Mouse (Mus musculus) kidney, adult 2 months (tissue): ENCODE measurements at regions not wholly inside any gene's neighbourhood (a gene's known extent, or its start where the extent isn't known, plus 50 kb on each side); places are given as distances from the start of the nearest gene placed in this dataset.

Experiments used
- CTCF ChIP-seq: fragments of 200-500 bp; conservative IDR thresholded peaks from 2 replicates; pipeline ENCODE4 v1.5.1; 2011; ENCODE audit warnings: low read depth, mild to moderate bottlenecking, control low read depth, low read length, moderate library complexity, mixed read lengths; ENCODE audit not compliant: insufficient read depth, insufficient read length
- POLR2A ChIP-seq: fragments of 200-500 bp; IDR thresholded peaks from one replicate; pipeline ENCODE4 v1.6.1; 2011; ENCODE audit warnings: low read depth, low read length, control low read depth

DNA sequence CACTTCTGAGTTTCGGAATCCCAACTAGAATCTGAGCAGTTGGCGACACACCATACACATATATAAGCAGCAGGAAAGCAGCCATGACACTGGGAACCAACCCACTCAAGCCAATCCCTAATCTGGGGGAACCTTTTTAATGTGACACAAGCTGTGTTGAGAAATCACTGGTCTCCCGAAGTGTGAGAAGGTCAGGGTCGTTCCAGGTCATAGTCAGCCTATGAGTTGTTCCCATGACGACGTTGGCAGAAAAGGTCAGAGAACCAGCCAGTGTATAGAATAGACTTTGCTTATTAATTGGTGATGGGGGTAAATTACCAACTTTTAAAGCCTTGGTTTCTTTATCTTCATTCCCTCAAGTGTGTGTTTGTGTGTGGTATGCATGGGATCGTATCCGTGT lies 199.3 kb downstream of the Uaca start:
- TF ChIP-seq CTCF (no peak), POLR2A (no peak)
